Mouse (Mus musculus): ENCODE measurements at regions not wholly inside any gene's neighbourhood (a gene's known extent, or its start where the extent isn't known, plus 50 kb on each side); places are given as distances from the start of the nearest gene placed in this dataset.

GRCm38 (mm10) chr15:72200861-72201260, 1633.5 kb upstream of the Gm6569 start:
- no peak overlapping the region for H3K4me3 ChIP-seq (ENCODE audit: low read depth, low read length)
- ATAC-seq (no peak), DNase-seq (ENCODE audit: low spot score) (peak; percentile 41)
- no peaks in the 10 kb centered on the region for H3K4me1 ChIP-seq (ENCODE audit: control insufficient read depth, insufficient read depth, low read length)
- 11% methylated on average over 3 of the region's 3 CpGs for WGBS
- no peak overlapping the region for H3K27ac ChIP-seq (ENCODE audit: low read depth, low read length)
- no peak overlapping the region for H3K4me2 ChIP-seq (ENCODE audit: low read length)
- no peaks in the 10 kb centered on the region for H3K36me3 ChIP-seq (ENCODE audit: control insufficient read depth, insufficient read depth, low read length)
- no peak overlapping the region for H3K9ac ChIP-seq (ENCODE audit: low read length)
- no peaks in the 10 kb centered on the region for H3K27me3 ChIP-seq (replicated peaks; ENCODE audit: control insufficient read depth, insufficient read depth, low read length)
- H3K9me3 ChIP-seq (replicated peaks; ENCODE audit: control insufficient read depth, low read length) = no peaks in the 10 kb centered on the region

DNA sequence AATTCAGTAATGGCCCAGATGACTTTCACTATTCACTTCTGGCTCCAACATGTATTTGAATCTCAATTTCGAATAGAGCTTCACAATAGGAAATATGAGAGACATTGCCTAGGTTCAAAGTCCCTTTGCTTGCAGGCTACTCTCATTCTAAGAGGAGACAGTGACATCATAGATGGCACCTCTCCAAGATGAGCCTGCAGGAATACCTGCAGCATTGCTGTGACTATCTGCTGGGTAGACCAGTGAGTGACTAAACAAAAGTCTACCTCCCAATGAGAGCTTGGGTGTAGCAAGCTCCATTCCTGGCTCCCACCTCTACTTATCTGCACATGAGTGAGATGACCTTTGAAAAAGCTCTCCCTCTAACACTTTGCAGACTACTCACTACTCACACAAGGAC, 1632.6 kb upstream of the Gm6569 start:
- DNase-seq (ENCODE audit: low spot score) (no peak), ATAC-seq (no peak)
- no peaks in the 10 kb centered on the region for H3K36me3 ChIP-seq (ENCODE audit: control insufficient read depth, insufficient read depth, low read length)
- H3K4me3 ChIP-seq (ENCODE audit: low read depth, low read length) = no peak overlapping the region
- no peak overlapping the region for H3K4me2 ChIP-seq (ENCODE audit: low read length)
- H3K9ac ChIP-seq (ENCODE audit: low read length) = no peak overlapping the region
- H3K9me3 ChIP-seq (replicated peaks; ENCODE audit: control insufficient read depth, low read length) = no peaks in the 10 kb centered on the region
- H3K4me1 ChIP-seq (ENCODE audit: control insufficient read depth, insufficient read depth, low read length) = no peaks in the 10 kb centered on the region
- WGBS = 55% methylated on average over 1 of the region's 1 CpGs
- no peak overlapping the region for H3K27ac ChIP-seq (ENCODE audit: low read depth, low read length)
- no peaks in the 10 kb centered on the region for H3K27me3 ChIP-seq (replicated peaks; ENCODE audit: control insufficient read depth, insufficient read depth, low read length)

- 58% methylated on average over 8 of the region's 8 CpGs for WGBS
- peak; percentile 3 for DNase-seq (ENCODE audit: low spot score)
Observed at GRCm38 (mm10) chr15:72205240-72205799, 1629.0 kb upstream of the Gm6569 start.

DNA sequence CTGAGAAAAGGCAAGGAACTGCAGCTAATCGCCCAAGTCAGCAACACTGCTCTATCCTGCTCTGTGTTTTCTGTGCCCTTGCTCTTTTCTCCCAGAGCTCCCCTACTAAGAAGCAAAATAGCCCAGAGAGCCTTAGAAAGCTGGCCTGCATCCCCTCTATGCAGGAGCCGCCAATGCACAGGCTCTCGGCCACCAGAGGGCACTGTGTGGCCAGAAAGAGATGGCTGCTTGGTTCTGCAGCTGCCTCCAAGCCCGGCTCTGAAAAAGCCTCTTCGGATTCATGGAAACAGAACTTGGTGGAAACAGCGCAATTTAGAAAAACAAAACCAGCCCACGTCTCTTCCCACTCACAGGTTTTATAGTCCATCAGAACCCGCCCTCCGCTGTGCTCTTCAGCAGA, 1628.4 kb upstream of the Gm6569 start:
- Histone ChIP-seq H3K9me3 (replicated peaks; ENCODE audit: control insufficient read depth, low read length) (no peaks in the 10 kb centered on the region), H3K4me1 (ENCODE audit: control insufficient read depth, insufficient read depth, low read length) (no peaks in the 10 kb centered on the region), H3K4me3 (ENCODE audit: low read depth, low read length) (no peak overlapping the region), H3K27ac (ENCODE audit: low read depth, low read length) (no peak overlapping the region), H3K36me3 (ENCODE audit: control insufficient read depth, insufficient read depth, low read length) (no peaks in the 10 kb centered on the region), H3K27me3 (replicated peaks; ENCODE audit: control insufficient read depth, insufficient read depth, low read length) (no peaks in the 10 kb centered on the region), H3K4me2 (ENCODE audit: low read length) (no peak overlapping the region), H3K9ac (ENCODE audit: low read length) (no peak overlapping the region)
- DNase-seq (ENCODE audit: low spot score) (peak; percentile 91), ATAC-seq (peak; percentile 96)
- 9% methylated on average over 9 of the region's 9 CpGs for WGBS

More at GRCm38 (mm10) chr15:72205240-72205799, 1629.0 kb upstream of the Gm6569 start:
- Histone ChIP-seq H3K4me3 (ENCODE audit: low read depth, low read length) (no peak overlapping the region), H3K9me3 (replicated peaks; ENCODE audit: control insufficient read depth, low read length) (no peaks in the 10 kb centered on the region), H3K4me2 (ENCODE audit: low read length) (no peak overlapping the region), H3K27me3 (replicated peaks; ENCODE audit: control insufficient read depth, insufficient read depth, low read length) (no peaks in the 10 kb centered on the region), H3K27ac (ENCODE audit: low read depth, low read length) (no peak overlapping the region), H3K36me3 (ENCODE audit: control insufficient read depth, insufficient read depth, low read length) (no peaks in the 10 kb centered on the region), H3K9ac (ENCODE audit: low read length) (no peak overlapping the region), H3K4me1 (ENCODE audit: control insufficient read depth, insufficient read depth, low read length) (no peaks in the 10 kb centered on the region)
- ATAC-seq = peak; percentile 8; the same call in 1 of the 2 replicates

- 88% methylated on average over 4 of the region's 4 CpGs for WGBS
- Histone ChIP-seq H3K9me3 (replicated peaks; ENCODE audit: control insufficient read depth, low read length) (no peaks in the 10 kb centered on the region), H3K36me3 (ENCODE audit: control insufficient read depth, insufficient read depth, low read length) (no peaks in the 10 kb centered on the region), H3K4me1 (ENCODE audit: control insufficient read depth, insufficient read depth, low read length) (no peaks in the 10 kb centered on the region), H3K4me2 (ENCODE audit: low read length) (no peak overlapping the region), H3K9ac (ENCODE audit: low read length) (no peak overlapping the region), H3K4me3 (ENCODE audit: low read depth, low read length) (no peak overlapping the region), H3K27ac (ENCODE audit: low read depth, low read length) (no peak overlapping the region), H3K27me3 (replicated peaks; ENCODE audit: control insufficient read depth, insufficient read depth, low read length) (no peaks in the 10 kb centered on the region)
- ATAC-seq (no peak), DNase-seq (ENCODE audit: low spot score) (no peak)
Observed at GRCm38 (mm10) chr15:72207589-72207988, 1626.8 kb upstream of the Gm6569 start.

DNA sequence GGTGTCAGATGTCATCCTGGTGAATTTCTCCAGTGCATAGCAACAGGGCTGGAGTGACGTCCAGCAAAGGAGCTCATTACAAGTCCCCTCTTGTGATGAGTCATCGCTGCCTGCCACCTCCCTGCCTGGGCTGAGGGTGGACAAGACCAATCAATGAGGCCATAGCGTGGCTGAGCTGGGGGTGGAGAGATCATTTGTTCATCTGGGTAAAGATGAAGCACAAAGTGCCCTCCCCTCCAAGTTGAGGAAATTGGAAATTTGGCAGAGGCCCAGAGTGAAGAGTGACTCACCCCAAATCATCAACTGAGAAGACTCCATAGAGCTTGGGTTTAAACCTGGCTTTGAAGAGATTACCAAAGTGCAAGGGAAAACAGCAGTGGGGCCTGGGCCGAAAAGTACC, 1626.3 kb upstream of the Gm6569 start:
- Histone ChIP-seq H3K4me2 (ENCODE audit: low read length) (no peak overlapping the region), H3K4me3 (ENCODE audit: low read depth, low read length) (no peak overlapping the region), H3K27me3 (replicated peaks; ENCODE audit: control insufficient read depth, insufficient read depth, low read length) (no peaks in the 10 kb centered on the region), H3K4me1 (ENCODE audit: control insufficient read depth, insufficient read depth, low read length) (no peaks in the 10 kb centered on the region), H3K9ac (ENCODE audit: low read length) (no peak overlapping the region), H3K9me3 (replicated peaks; ENCODE audit: control insufficient read depth, low read length) (no peaks in the 10 kb centered on the region), H3K36me3 (ENCODE audit: control insufficient read depth, insufficient read depth, low read length) (no peaks in the 10 kb centered on the region), H3K27ac (ENCODE audit: low read depth, low read length) (no peak overlapping the region)
- WGBS = 64% methylated on average over 4 of the region's 4 CpGs
- no peak for ATAC-seq
- no peak for DNase-seq (ENCODE audit: low spot score)

- Histone ChIP-seq H3K4me3 (ENCODE audit: low read depth, low read length) (no peak overlapping the region), H3K9me3 (replicated peaks; ENCODE audit: control insufficient read depth, low read length) (no peaks in the 10 kb centered on the region), H3K36me3 (ENCODE audit: control insufficient read depth, insufficient read depth, low read length) (no peaks in the 10 kb centered on the region), H3K9ac (ENCODE audit: low read length) (no peak overlapping the region), H3K27me3 (replicated peaks; ENCODE audit: control insufficient read depth, insufficient read depth, low read length) (no peaks in the 10 kb centered on the region), H3K27ac (ENCODE audit: low read depth, low read length) (no peak overlapping the region), H3K4me1 (ENCODE audit: control insufficient read depth, insufficient read depth, low read length) (no peaks in the 10 kb centered on the region), H3K4me2 (ENCODE audit: low read length) (no peak overlapping the region)
- ATAC-seq (no peak), DNase-seq (ENCODE audit: low spot score) (no peak)
- WGBS = 90% methylated on average over 7 of the region's 7 CpGs
Observed at GRCm38 (mm10) chr15:72208973-72209372, 1625.4 kb upstream of the Gm6569 start.

DNA sequence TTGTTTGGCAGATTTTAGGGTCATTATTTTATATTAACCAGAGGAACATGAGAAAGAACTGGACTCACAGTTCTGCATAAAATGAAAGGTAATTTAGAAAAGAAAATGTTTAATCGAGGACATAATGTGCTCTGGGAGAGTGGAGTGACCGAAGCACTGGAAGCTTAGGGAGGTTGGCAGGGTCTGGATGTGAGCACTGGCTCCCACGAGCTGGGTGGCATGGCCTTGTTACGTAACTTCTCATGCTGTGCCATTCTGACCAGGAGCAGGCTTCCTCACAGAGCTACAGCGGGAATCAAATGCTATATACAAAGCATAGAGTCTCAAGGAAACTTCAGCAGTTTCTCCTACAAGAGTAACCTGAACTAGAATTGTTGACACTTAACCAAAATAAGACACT, 1616.6 kb upstream of the Gm6569 start:
- ATAC-seq = no peak
- no peak overlapping the region for H3K9ac ChIP-seq (ENCODE audit: low read length)
- 76% methylated on average over 5 of the region's 5 CpGs for WGBS

GRCm38 (mm10) chr15:72219985-72220384, 1614.4 kb upstream of the Gm6569 start:
- DNase-seq (ENCODE audit: low spot score) (no peak), ATAC-seq (no peak)
- Histone ChIP-seq H3K4me3 (ENCODE audit: low read depth, low read length) (no peak overlapping the region), H3K4me2 (ENCODE audit: low read length) (no peak overlapping the region), H3K4me1 (ENCODE audit: control insufficient read depth, insufficient read depth, low read length) (no peaks in the 10 kb centered on the region), H3K9ac (ENCODE audit: low read length) (no peak overlapping the region), H3K27ac (ENCODE audit: low read depth, low read length) (no peak overlapping the region), H3K27me3 (replicated peaks; ENCODE audit: control insufficient read depth, insufficient read depth, low read length) (no peaks in the 10 kb centered on the region), H3K9me3 (replicated peaks; ENCODE audit: control insufficient read depth, low read length) (no peaks in the 10 kb centered on the region), H3K36me3 (ENCODE audit: control insufficient read depth, insufficient read depth, low read length) (no peaks in the 10 kb centered on the region)
- 78% methylated on average over 7 of the region's 7 CpGs for WGBS

More for the DNA sequence above, 1616.6 kb upstream of the Gm6569 start:
- Histone ChIP-seq H3K27me3 (replicated peaks; ENCODE audit: control insufficient read depth, insufficient read depth, low read length) (no peaks in the 10 kb centered on the region), H3K27ac (ENCODE audit: low read depth, low read length) (no peak overlapping the region), H3K36me3 (ENCODE audit: control insufficient read depth, insufficient read depth, low read length) (no peaks in the 10 kb centered on the region), H3K4me3 (ENCODE audit: low read depth, low read length) (no peak overlapping the region), H3K4me2 (ENCODE audit: low read length) (no peak overlapping the region), H3K9me3 (replicated peaks; ENCODE audit: control insufficient read depth, low read length) (no peaks in the 10 kb centered on the region), H3K4me1 (ENCODE audit: control insufficient read depth, insufficient read depth, low read length) (no peaks in the 10 kb centered on the region)
- no peak for DNase-seq (ENCODE audit: low spot score)
